Mouse (Mus musculus): ENCODE data around the gene Fgf15. TPM values are rescaled to one million over a fixed set of nuclear protein-coding genes. Genes with fewer than 3 reads are reported as not detected.

Gene Fgf15
- total and polyA plus RNA-seq, 2 experiments from 2014 or later: 5.1 to 9.3 TPM

GRCm38 (mm10) chr7:144929506-144929905 lies 33.2 kb downstream of the Fgf15 start:
- Histone ChIP-seq H3K27me3 (ENCODE audit: insufficient read depth, low read length) (no peaks in the 10 kb centered on the region), H3K27ac (ENCODE audit: low read depth, low read length) (no peak overlapping the region), H3K9ac (replicated peaks; ENCODE audit: low read length, poor library complexity, severe bottlenecking) (no peak overlapping the region), H3K36me3 (ENCODE audit: insufficient read depth, low read length) (peaks cover 8% of the 10 kb centered on the region; the same call in 1 of the 2 replicates), H3K4me3 (ENCODE audit: low read depth, low read length) (no peak overlapping the region), H3K4me2 (ENCODE audit: low read depth, low read length, poor library complexity, severe bottlenecking) (no peak overlapping the region), H3K4me1 (ENCODE audit: insufficient read depth, low read length) (no peaks in the 10 kb centered on the region), H3K9me3 (ENCODE audit: low read length) (no peaks in the 10 kb centered on the region)
- 78% methylated on average over 8 of the region's 8 CpGs for WGBS
- DNase-seq (ENCODE audit: low spot score) (no peak), ATAC-seq (ENCODE audit: low FRiP score) (no peak)
- TF ChIP-seq CTCF (IDR thresholded peaks at IDR 0.05): no peak

GRCm38 (mm10) chr7:144929931-144930330 lies 33.6 kb downstream of the Fgf15 start:
- TF ChIP-seq CTCF (IDR thresholded peaks at IDR 0.05): no peak
- Histone ChIP-seq H3K9ac (replicated peaks; ENCODE audit: low read length, poor library complexity, severe bottlenecking) (no peak overlapping the region), H3K36me3 (ENCODE audit: insufficient read depth, low read length) (peaks cover 8% of the 10 kb centered on the region; the same call in 1 of the 2 replicates), H3K27me3 (ENCODE audit: insufficient read depth, low read length) (no peaks in the 10 kb centered on the region), H3K27ac (ENCODE audit: low read depth, low read length) (no peak overlapping the region), H3K4me3 (ENCODE audit: low read depth, low read length) (no peak overlapping the region), H3K9me3 (ENCODE audit: low read length) (no peaks in the 10 kb centered on the region), H3K4me1 (ENCODE audit: insufficient read depth, low read length) (no peaks in the 10 kb centered on the region), H3K4me2 (ENCODE audit: low read depth, low read length, poor library complexity, severe bottlenecking) (no peak overlapping the region)
- 31% methylated on average over 5 of the region's 5 CpGs for WGBS
- peak; percentile 75 for DNase-seq (ENCODE audit: low spot score)
- no peak for ATAC-seq (ENCODE audit: low FRiP score)

GRCm38 (mm10) chr7:144931778-144932177 lies 35.4 kb downstream of the Fgf15 start:
- Histone ChIP-seq H3K4me1 (ENCODE audit: insufficient read depth, low read length) (no peaks in the 10 kb centered on the region), H3K27ac (ENCODE audit: low read depth, low read length) (no peak overlapping the region), H3K36me3 (ENCODE audit: insufficient read depth, low read length) (peaks cover 8% of the 10 kb centered on the region; the same call in 1 of the 2 replicates), H3K9me3 (ENCODE audit: low read length) (no peaks in the 10 kb centered on the region), H3K27me3 (ENCODE audit: insufficient read depth, low read length) (no peaks in the 10 kb centered on the region), H3K9ac (replicated peaks; ENCODE audit: low read length, poor library complexity, severe bottlenecking) (no peak overlapping the region), H3K4me3 (ENCODE audit: low read depth, low read length) (no peak overlapping the region), H3K4me2 (ENCODE audit: low read depth, low read length, poor library complexity, severe bottlenecking) (no peak overlapping the region)
- TF ChIP-seq CTCF (IDR thresholded peaks at IDR 0.05): peak; percentile 72
- DNase-seq (ENCODE audit: low spot score) (no peak), ATAC-seq (ENCODE audit: low FRiP score) (no peak)
- WGBS: 18% methylated on average over 3 of the region's 3 CpGs

DNA sequence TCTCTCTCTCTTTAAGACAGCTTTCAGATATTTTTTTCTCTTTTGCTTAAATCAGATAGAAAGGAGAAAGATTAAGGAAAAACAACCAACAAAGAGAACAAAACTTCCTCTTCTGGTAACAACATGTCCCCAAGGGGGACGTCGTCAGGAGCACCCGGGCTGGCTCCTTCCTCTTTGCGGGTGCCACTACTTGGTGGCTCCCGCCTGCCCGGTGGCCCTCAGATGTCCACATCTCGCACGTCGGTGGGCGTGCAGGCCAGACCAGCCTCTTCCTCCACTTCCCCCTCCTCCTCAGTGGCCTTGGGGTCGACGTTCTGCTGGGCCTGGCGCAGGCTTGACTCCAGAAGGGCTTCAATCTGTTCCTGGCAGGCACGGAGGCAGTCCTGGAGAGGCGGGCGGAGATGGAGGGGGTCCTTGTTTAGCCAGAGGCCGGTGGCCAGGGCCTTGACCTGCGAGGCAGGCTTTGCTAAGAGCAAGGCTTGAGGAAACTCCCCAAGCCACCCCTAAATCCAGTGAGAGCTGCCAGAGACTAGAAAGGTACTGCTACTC lies 36.1 kb downstream of the Fgf15 start:
- no peak overlapping the region for H3K4me2 ChIP-seq (ENCODE audit: low read depth, low read length, poor library complexity, severe bottlenecking)
- H3K9ac ChIP-seq (replicated peaks; ENCODE audit: low read length, poor library complexity, severe bottlenecking): no peak overlapping the region
- H3K27ac ChIP-seq (ENCODE audit: low read depth, low read length): no peak overlapping the region
- no peaks in the 10 kb centered on the region for H3K27me3 ChIP-seq (ENCODE audit: insufficient read depth, low read length)
- no peak overlapping the region for H3K4me3 ChIP-seq (ENCODE audit: low read depth, low read length)
- H3K36me3 ChIP-seq (ENCODE audit: insufficient read depth, low read length): peaks cover 6% of the 10 kb centered on the region; the same call in 1 of the 2 replicates
- TF ChIP-seq CTCF (IDR thresholded peaks at IDR 0.05): no peak
- H3K9me3 ChIP-seq (ENCODE audit: low read length): no peaks in the 10 kb centered on the region
- 71% methylated on average over 18 of the region's 18 CpGs for WGBS
- no peaks in the 10 kb centered on the region for H3K4me1 ChIP-seq (ENCODE audit: insufficient read depth, low read length)
- DNase-seq (ENCODE audit: low spot score): no peak
- ATAC-seq (ENCODE audit: low FRiP score): no peak

GRCm38 (mm10) chr7:144933336-144933735 lies 37.0 kb downstream of the Fgf15 start:
- Histone ChIP-seq H3K9ac (replicated peaks; ENCODE audit: low read length, poor library complexity, severe bottlenecking) (no peak overlapping the region), H3K27me3 (ENCODE audit: insufficient read depth, low read length) (no peaks in the 10 kb centered on the region), H3K36me3 (ENCODE audit: insufficient read depth, low read length) (0 out of 2 replicates have a peak, but pooled peaks cover 2% of the 10 kb centered on the region), H3K9me3 (ENCODE audit: low read length) (no peaks in the 10 kb centered on the region), H3K4me1 (ENCODE audit: insufficient read depth, low read length) (no peaks in the 10 kb centered on the region; the same call in 1 of the 2 replicates), H3K27ac (ENCODE audit: low read depth, low read length) (no peak overlapping the region), H3K4me3 (ENCODE audit: low read depth, low read length) (no peak overlapping the region), H3K4me2 (ENCODE audit: low read depth, low read length, poor library complexity, severe bottlenecking) (no peak overlapping the region)
- 84% methylated on average over 3 of the region's 3 CpGs for WGBS
- no peak for DNase-seq (ENCODE audit: low spot score)
- ATAC-seq (ENCODE audit: low FRiP score): no peak
- no peak for TF ChIP-seq CTCF (IDR thresholded peaks at IDR 0.05)

DNA sequence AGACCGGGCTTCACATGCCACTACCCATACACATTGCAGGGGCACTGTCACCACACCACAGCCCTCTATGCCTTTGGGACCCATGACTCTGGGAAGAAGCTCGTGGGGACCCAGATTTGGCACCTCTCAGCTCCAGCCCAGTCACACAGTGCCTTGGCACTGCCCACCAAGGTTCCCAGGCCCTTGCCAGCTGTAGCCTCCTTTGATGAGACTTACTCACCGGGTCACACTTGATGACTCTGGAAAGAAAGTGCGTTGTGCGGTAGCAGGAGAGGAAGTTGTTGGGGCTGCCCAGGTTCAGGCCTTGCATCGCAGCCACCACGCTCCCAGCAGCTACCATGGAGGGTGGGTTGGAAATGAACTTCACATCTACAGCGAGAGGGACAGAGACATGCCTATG lies 37.5 kb downstream of the Fgf15 start:
- no peak for ATAC-seq (ENCODE audit: low FRiP score)
- Histone ChIP-seq H3K27ac (ENCODE audit: low read depth, low read length) (no peak overlapping the region), H3K4me2 (ENCODE audit: low read depth, low read length, poor library complexity, severe bottlenecking) (no peak overlapping the region), H3K4me3 (ENCODE audit: low read depth, low read length) (no peak overlapping the region), H3K9ac (replicated peaks; ENCODE audit: low read length, poor library complexity, severe bottlenecking) (no peak overlapping the region), H3K9me3 (ENCODE audit: low read length) (no peaks in the 10 kb centered on the region), H3K27me3 (ENCODE audit: insufficient read depth, low read length) (peaks cover 2% of the 10 kb centered on the region; the same call in 1 of the 2 replicates), H3K36me3 (ENCODE audit: insufficient read depth, low read length) (0 out of 2 replicates have a peak, but pooled peaks cover 2% of the 10 kb centered on the region), H3K4me1 (ENCODE audit: insufficient read depth, low read length) (peaks cover 1% of the 10 kb centered on the region; the same call in 1 of the 2 replicates)
- 96% methylated on average over 8 of the region's 8 CpGs for whole genome bisulfite sequencing
- no peak for DNase-seq (ENCODE audit: low spot score)
- no peak for TF ChIP-seq CTCF (IDR thresholded peaks at IDR 0.05)
